Mouse (Mus musculus) neural tube, embryonic 12.5 days (tissue): ENCODE results near the gene Usp30. TPM values are rescaled to one million over a fixed set of nuclear protein-coding genes. Genes with fewer than 3 reads are reported as not detected.

Experiments used
- ATAC-seq: fragments of 200-750 bp; cut with Nextera tagmentation; 2 replicates; pipeline ENCODE4 v1.8.0; 2017; ENCODE audit warnings: low read depth, mild to moderate bottlenecking, moderate TSS enrichment, moderate library complexity; ENCODE audit not compliant: low FRiP score
- H3K27ac ChIP-seq: fragments of 300-500 bp; sonication (generic); 2 replicates; pipeline ENCODE4 v1.5.1; 2016
- H3K27me3 ChIP-seq: fragments of 300-500 bp; sonication (generic); replicated peaks from 2 replicates; pipeline ENCODE4 v1.6.1; 2016; ENCODE audit warnings: mild to moderate bottlenecking
- H3K36me3 ChIP-seq: fragments of 300-500 bp; sonication (generic); 2 replicates; pipeline ENCODE4 v1.6.1; 2016; ENCODE audit warnings: mild to moderate bottlenecking
- H3K4me1 ChIP-seq: fragments of 300-500 bp; sonication (generic); 2 replicates; pipeline ENCODE4 v1.6.1; 2016
- H3K4me2 ChIP-seq: fragments of 300-500 bp; sonication (generic); replicated peaks from 2 replicates; pipeline ENCODE4 v1.6.1; 2016; ENCODE audit warnings: mild to moderate bottlenecking
- H3K4me3 ChIP-seq: fragments of 300-500 bp; sonication (generic); 2 replicates; pipeline ENCODE4 v1.5.1; 2016
- H3K9ac ChIP-seq: fragments of 300-500 bp; sonication (generic); 2 replicates; pipeline ENCODE4 v1.6.1; 2016; ENCODE audit warnings: mild to moderate bottlenecking
- H3K9me3 ChIP-seq: fragments of 300-500 bp; sonication (generic); 2 replicates; pipeline ENCODE4 v1.6.1; 2016; ENCODE audit warnings: mild to moderate bottlenecking
- WGBS: fragments of 180-500 bp; shearing (Covaris S2); methylation state at CpG from one replicate; pipeline ENCODE4 v1.1.7; 2016; 5-methylcytosine and 5-hydroxymethylcytosine counted together
- polyA plus RNA-seq: library from polyadenylated mRNA; unstranded; fragments of >200 nt; fragmentation: Nextera tagmentation; extraction: Ambion mirVana; gene quantifications from 2 replicates; pipeline ENCODE4 v1.2.1, GENCODE M21; 2016

Gene Usp30
- polyA plus RNA-seq, 1 experiment from 2014 or later: 18.4 TPM

GRCm38 (mm10) chr5:114173877-114174581, 108.8 kb downstream of the Usp30 start:
- Histone ChIP-seq H3K4me3 (no peak overlapping the region), H3K9ac (no peak overlapping the region), H3K4me2 (no peak overlapping the region), H3K4me1 (peaks cover 9% of the 10 kb centered on the region), H3K27ac (no peak overlapping the region), H3K9me3 (no peaks in the 10 kb centered on the region), H3K36me3 (no peaks in the 10 kb centered on the region), H3K27me3 (peaks cover 11% of the 10 kb centered on the region; the same call in 1 of the 2 replicates)
- ATAC-seq: no peak
- WGBS: 32% methylated on average over 16 of the region's 16 CpGs

Other genes with a start within 250 kb of the Usp30 start
- gene Selplg, start 232.8 kb upstream of the Usp30 start, polyA plus RNA-seq: 1.5 and 2.3 TPM in 2 replicates
- gene Coro1c, start 156.7 kb upstream of the Usp30 start, polyA plus RNA-seq: 259 and 292 TPM in 2 replicates
- 19.3 and 21.0 TPM in 2 replicates for gene Ssh1, start 71.6 kb upstream of the Usp30 start, polyA plus RNA-seq
- gene Dao, start 61.8 kb upstream of the Usp30 start, polyA plus RNA-seq: not detected in 2 replicates
- 59.8 and 63.9 TPM in 2 replicates for gene Svop, start 26.1 kb downstream of the Usp30 start, polyA plus RNA-seq
- 10.7 and 10.9 TPM in 2 replicates for gene Alkbh2, start 62.8 kb downstream of the Usp30 start, polyA plus RNA-seq
- gene Ung, start 64.9 kb downstream of the Usp30 start, polyA plus RNA-seq: 25.2 and 25.8 TPM in 2 replicates
- 0.80 and 1.8 TPM in 2 replicates for gene Acacb, start 81.1 kb downstream of the Usp30 start, polyA plus RNA-seq
- 0.62 and 1.2 TPM in 2 replicates for gene Foxn4, start 208.3 kb downstream of the Usp30 start, polyA plus RNA-seq
- gene Myo1h, start 223.7 kb downstream of the Usp30 start, polyA plus RNA-seq: 0.75 and 0.91 TPM in 2 replicates